Mouse (Mus musculus): ENCODE data around the gene Car10.
A peak's percentile ranks its signal among the peaks of the same experiment; 100 is the strongest.

Gene Car10

GRCm38 (mm10) chr11:93497896-93498295, 400.1 kb downstream of the Car10 start:
- DNase-seq (ENCODE audit: low read depth, low spot score): no peak

- DNase-seq (ENCODE audit: low read depth, low spot score): no peak
Measured at GRCm38 (mm10) chr11:93500442-93500841, 402.6 kb downstream of the Car10 start.

GRCm38 (mm10) chr11:93501671-93502070, 403.8 kb downstream of the Car10 start:
- DNase-seq (ENCODE audit: low read depth, low spot score): no peak

- no peak for DNase-seq (ENCODE audit: low read depth, low spot score)
Measured at GRCm38 (mm10) chr11:93502864-93503263, 405.0 kb downstream of the Car10 start.

GRCm38 (mm10) chr11:93503469-93503868, 405.6 kb downstream of the Car10 start:
- DNase-seq (ENCODE audit: low read depth, low spot score): peak; percentile 27

- no peak for DNase-seq (ENCODE audit: low read depth, low spot score)
Measured at GRCm38 (mm10) chr11:93509527-93510235, 411.9 kb downstream of the Car10 start.

- no peak for DNase-seq (ENCODE audit: low read depth, low spot score)
Measured at GRCm38 (mm10) chr11:93512843-93513242, 415.0 kb downstream of the Car10 start.

GRCm38 (mm10) chr11:93514396-93514795, 416.6 kb downstream of the Car10 start:
- no peak for DNase-seq (ENCODE audit: low read depth, low spot score)

- DNase-seq (ENCODE audit: low read depth, low spot score): no peak
Measured at GRCm38 (mm10) chr11:93515566-93515965, 417.7 kb downstream of the Car10 start.

- DNase-seq (ENCODE audit: low read depth, low spot score): no peak
Measured at GRCm38 (mm10) chr11:93516216-93516615, 418.4 kb downstream of the Car10 start.

GRCm38 (mm10) chr11:93516946-93517345, 419.1 kb downstream of the Car10 start:
- DNase-seq (ENCODE audit: low read depth, low spot score): no peak

GRCm38 (mm10) chr11:93522501-93522900, 424.7 kb downstream of the Car10 start:
- DNase-seq (ENCODE audit: low read depth, low spot score): no peak

- no peak for DNase-seq (ENCODE audit: low read depth, low spot score)
Measured at GRCm38 (mm10) chr11:93525921-93526320, 428.1 kb downstream of the Car10 start.

GRCm38 (mm10) chr11:93531029-93531680, 433.3 kb downstream of the Car10 start:
- no peak for DNase-seq (ENCODE audit: low read depth, low spot score)

GRCm38 (mm10) chr11:93536244-93536643, 438.4 kb downstream of the Car10 start:
- no peak for DNase-seq (ENCODE audit: low read depth, low spot score)

GRCm38 (mm10) chr11:93548904-93549303, 451.1 kb downstream of the Car10 start:
- DNase-seq (ENCODE audit: low read depth, low spot score): no peak

GRCm38 (mm10) chr11:93550908-93551307, 453.1 kb downstream of the Car10 start:
- peak; percentile 50 for DNase-seq (ENCODE audit: low read depth, low spot score)

- no peak for DNase-seq (ENCODE audit: low read depth, low spot score)
Measured at GRCm38 (mm10) chr11:93559118-93559517, 461.3 kb downstream of the Car10 start.

- DNase-seq (ENCODE audit: low read depth, low spot score): no peak
Measured at GRCm38 (mm10) chr11:93560570-93560969, 462.7 kb downstream of the Car10 start.

- no peak for DNase-seq (ENCODE audit: low read depth, low spot score)
Measured at GRCm38 (mm10) chr11:93562330-93562865, 464.6 kb downstream of the Car10 start.

- no peak for DNase-seq (ENCODE audit: low read depth, low spot score)
Measured at GRCm38 (mm10) chr11:93565756-93566155, 467.9 kb downstream of the Car10 start.

GRCm38 (mm10) chr11:93571917-93572641, 474.3 kb downstream of the Car10 start:
- DNase-seq (ENCODE audit: low read depth, low spot score): no peak

All from ZHBTc4 (cell line).